Comparison of ENCODE assay signal across 31 mouse cellular contexts in genomic region chr2:47878002-47878401, GRCm38 (mm10).
A peak's percentile ranks its signal among the peaks of the same experiment; 100 is the strongest.
DNase-seq lines count a peak whose midpoint lies in the region; ATAC-seq and TF ChIP-seq lines count a peak whose summit lies in the region.
"Had no signal": no experiment of that assay in that cellular context is flagged by ENCODE, and none has a peak within 500 bp of the region (broad histone marks: within the 10 kb centered on the region; RNA-seq: fewer than 3 reads in every experiment).

No protein-coding gene starts in this region.

- H3K4me3 ChIP-seq in limb, embryonic 14.5 days (replicated peaks; ENCODE audit: low read length), result no peak overlapping the region
- no peak overlapping the region for H3K4me3 ChIP-seq in limb, embryonic 10.5 days
- H3K4me3 ChIP-seq in midbrain, postnatal 0 days (ENCODE audit: low read depth, low read length), result no peak overlapping the region
- H3K4me3 ChIP-seq: embryonic facial prominence, embryonic 15.5 days; erythroblast, embryonic 14.5 days; forebrain, embryonic 12.5 days; forebrain, embryonic 15.5 days; heart, adult 2 months; heart, embryonic 10.5 days; heart, embryonic 13.5 days had no signal

- no peaks in the 10 kb centered on the region for H3K27me3 ChIP-seq in limb, embryonic 14.5 days (ENCODE audit: control insufficient read depth, insufficient read depth, low read length)
- no peaks in the 10 kb centered on the region for H3K27me3 ChIP-seq in limb, embryonic 10.5 days (ENCODE audit: low read depth, poor library complexity, severe bottlenecking)
- no peaks in the 10 kb centered on the region for H3K27me3 ChIP-seq in midbrain, postnatal 0 days (ENCODE audit: insufficient read depth, low read length)
- H3K27me3 ChIP-seq: embryonic facial prominence, embryonic 15.5 days; forebrain, embryonic 12.5 days; forebrain, embryonic 15.5 days; heart, embryonic 13.5 days had no signal

- H3K27ac ChIP-seq in limb, embryonic 14.5 days (replicated peaks; ENCODE audit: low read depth, low read length), result no peak overlapping the region
- H3K27ac ChIP-seq in limb, embryonic 10.5 days, result no peak overlapping the region
- no peak overlapping the region for H3K27ac ChIP-seq in midbrain, postnatal 0 days (ENCODE audit: low read depth, low read length)
- H3K27ac ChIP-seq: embryonic facial prominence, embryonic 15.5 days; forebrain, embryonic 12.5 days; forebrain, embryonic 15.5 days; heart, adult 2 months; heart, embryonic 10.5 days; heart, embryonic 13.5 days; hindbrain, embryonic 14.5 days; hindbrain, postnatal 0 days had no signal

- no peaks in the 10 kb centered on the region; the same call in 1 of the 2 replicates for H3K4me1 ChIP-seq in limb, embryonic 14.5 days (ENCODE audit: control insufficient read depth, insufficient read depth, low read length)
- H3K4me1 ChIP-seq in limb, embryonic 10.5 days, result no peaks in the 10 kb centered on the region
- no peaks in the 10 kb centered on the region for H3K4me1 ChIP-seq in midbrain, postnatal 0 days (ENCODE audit: insufficient read depth, low read length)
- H3K4me1 ChIP-seq: embryonic facial prominence, embryonic 15.5 days; forebrain, embryonic 12.5 days; heart, embryonic 10.5 days; heart, embryonic 13.5 days had no signal

- no peak for TF ChIP-seq CTCF in midbrain, postnatal 0 days (IDR thresholded peaks at IDR 0.05)

- no peak overlapping the region for H3K9ac ChIP-seq in limb, embryonic 14.5 days (ENCODE audit: low read depth, low read length, severe bottlenecking)
- H3K9ac ChIP-seq in midbrain, postnatal 0 days (replicated peaks; ENCODE audit: low read length, poor library complexity, severe bottlenecking), result no peak overlapping the region
- H3K9ac ChIP-seq: embryonic facial prominence, embryonic 15.5 days; forebrain, embryonic 12.5 days; forebrain, embryonic 15.5 days; heart, embryonic 13.5 days; hindbrain, embryonic 14.5 days had no signal

- no peak for ATAC-seq in limb, embryonic 14.5 days (ENCODE audit: low FRiP score, low read depth)
- no peak for ATAC-seq in midbrain, postnatal 0 days (ENCODE audit: low FRiP score)
- ATAC-seq: activated CD4-positive, CD25-positive, alpha-beta regulatory T cell, adult 4 months; CD4-positive, CD25-positive, alpha-beta regulatory T cell, adult 4 months; forebrain, embryonic 15.5 days; hindbrain, postnatal 0 days; inflammation-experienced regulatory T-cells, adult 6 months; intestine, embryonic 16.5 days had no signal

- peak; percentile 15 to 38 for DNase-seq in adrenal gland, adult (ENCODE audit: inconsistent age in 2 of 2, low spot score in 1 of 2)
- DNase-seq in adrenal gland, postnatal 25 days, result no peak
- DNase-seq in limb, embryonic 14.5 days (ENCODE audit: low spot score), result peak; percentile 6
- no peak for DNase-seq in limb, embryonic 10.5 days (ENCODE audit: low spot score)
- DNase-seq in Muller cell, postnatal 12 days (ENCODE audit: inconsistent ontology term), result peak; percentile 28
- DNase-seq in brain, adult 2 months (ENCODE audit: low read depth, low spot score), result peak; percentile 10
- DNase-seq in midbrain, postnatal 0 days (ENCODE audit: low spot score), result no peak
- no peak for DNase-seq in left cerebral cortex, postnatal 36 days (ENCODE audit: low spot score in 2 of 2)
- DNase-seq: cerebellum, adult 11 months; cerebellum, adult 2 months; cerebellum, postnatal 10 days; cerebellum, postnatal 36 days; embryo, embryonic 11 days; gastrocnemius, postnatal 10 days; gastrocnemius, postnatal 36 days; heart, adult 2 months; heart, postnatal 14 days; heart, postnatal 4 days; kidney, adult 18-20 months had no signal

- no peak for TF ChIP-seq POLR2A in limb, embryonic 14.5 days (IDR thresholded peaks at IDR 0.05; ENCODE audit: borderline replicate concordance, extremely low read depth, insufficient read depth, insufficient read length)

- H3K4me2 ChIP-seq in limb, embryonic 14.5 days (replicated peaks; ENCODE audit: low read depth, low read length, severe bottlenecking), result no peak overlapping the region
- H3K4me2 ChIP-seq in midbrain, postnatal 0 days (ENCODE audit: low read depth, low read length, poor library complexity, severe bottlenecking), result no peak overlapping the region
- H3K4me2 ChIP-seq: embryonic facial prominence, embryonic 15.5 days; forebrain, embryonic 12.5 days; forebrain, embryonic 15.5 days; heart, embryonic 13.5 days; hindbrain, embryonic 14.5 days had no signal

- no peaks in the 10 kb centered on the region for H3K36me3 ChIP-seq in limb, embryonic 14.5 days (ENCODE audit: control insufficient read depth, insufficient read depth, low read length)
- H3K36me3 ChIP-seq in limb, embryonic 10.5 days, result no peaks in the 10 kb centered on the region
- H3K36me3 ChIP-seq in midbrain, postnatal 0 days (ENCODE audit: insufficient read depth, low read length), result no peaks in the 10 kb centered on the region
- H3K36me3 ChIP-seq: embryonic facial prominence, embryonic 15.5 days; forebrain, embryonic 12.5 days; forebrain, embryonic 15.5 days; heart, embryonic 10.5 days; heart, embryonic 13.5 days had no signal

- H3K9me3 ChIP-seq in limb, embryonic 14.5 days (ENCODE audit: control insufficient read depth, low read length), result no peaks in the 10 kb centered on the region
- no peaks in the 10 kb centered on the region for H3K9me3 ChIP-seq in limb, embryonic 10.5 days (replicated peaks)
- H3K9me3 ChIP-seq in midbrain, postnatal 0 days (ENCODE audit: low read length), result no peaks in the 10 kb centered on the region
- H3K9me3 ChIP-seq: embryonic facial prominence, embryonic 15.5 days; forebrain, embryonic 12.5 days; forebrain, embryonic 15.5 days; heart, embryonic 10.5 days; heart, embryonic 13.5 days had no signal

- intact Hi-C loops in left cerebral cortex, postnatal 36 days (cut with DNase I), result no loop called here

- WGBS in limb, embryonic 14.5 days, result 45% methylated on average over 2 of the region's 2 CpGs
- 85% methylated on average over 2 of the region's 2 CpGs for WGBS in limb, embryonic 10.5 days
- 51% methylated on average over 2 of the region's 2 CpGs for WGBS in midbrain, postnatal 0 days

Comparison
In these comparisons a context has a peak if more than half of its experiments do, and no peak if none do; other contexts are left out.
1. DNase-seq: peak in adrenal gland, adult (2 of 2), limb, embryonic 14.5 days (single experiment), Muller cell, postnatal 12 days (single experiment) and brain, adult 2 months (single experiment); none in adrenal gland, postnatal 25 days (single experiment), limb, embryonic 10.5 days (single experiment), midbrain, postnatal 0 days (single experiment) and left cerebral cortex, postnatal 36 days (0 of 2).